Mouse (Mus musculus): Measurements from ENCODE around the gene Fbrs.
A peak's percentile ranks its signal among the peaks of the same experiment; 100 is the strongest.
"Not testable (repeated sequence)": the region's sequence is repeated elsewhere in the genome, so short reads cannot be mapped to it uniquely, and the experiment has no call there.

Gene Fbrs

GRCm38 (mm10) chr7:127476855-127477254 lies 2.1 kb upstream of the Fbrs start:
- DNase-seq: no peak

- DNase-seq: peak; percentile 100
Observed at GRCm38 (mm10) chr7:127477687-127478634, 1.0 kb upstream of the Fbrs start.

DNA sequence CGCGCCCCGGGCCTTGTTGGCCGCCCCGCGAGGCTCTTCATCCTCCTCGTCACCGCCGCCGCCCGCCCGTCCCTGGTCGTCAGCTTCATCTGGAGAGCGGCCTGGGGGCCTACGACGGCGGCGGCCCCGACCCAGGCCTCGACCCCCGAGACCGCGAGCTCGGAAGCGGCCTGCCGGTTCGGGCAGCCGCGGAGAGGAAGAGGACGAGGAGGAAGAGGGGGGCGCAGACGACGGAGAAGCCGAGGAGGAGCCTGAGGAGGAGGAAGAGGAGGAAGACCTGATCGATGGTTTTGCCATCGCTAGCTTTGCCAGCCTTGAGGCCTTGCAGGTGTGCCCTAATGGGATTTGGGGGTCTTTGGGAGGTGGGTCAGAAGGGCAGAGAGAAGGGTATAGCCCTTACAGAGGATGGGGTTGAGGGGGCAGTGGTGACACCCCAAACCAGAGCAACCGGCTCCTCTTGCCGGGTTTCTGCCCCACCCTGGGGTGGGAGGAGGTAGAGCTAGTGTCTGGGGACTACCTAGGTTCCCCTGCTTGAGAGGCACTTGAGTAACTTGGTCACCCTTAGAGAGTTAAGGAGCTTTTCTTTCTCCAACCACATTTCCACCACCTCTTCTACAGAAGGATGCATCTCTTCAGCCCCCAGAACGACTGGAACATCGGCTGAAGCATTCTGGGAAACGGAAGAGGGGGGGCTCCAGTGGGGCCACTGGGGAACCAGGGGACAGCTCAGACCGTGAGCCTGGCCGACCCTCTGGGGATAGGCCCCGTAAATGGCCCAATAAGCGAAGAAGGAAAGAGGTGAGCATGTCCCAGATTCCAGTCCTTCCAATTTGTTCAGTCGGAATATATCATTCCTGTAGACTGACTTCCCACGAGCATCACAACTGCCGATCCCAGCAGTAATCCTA lies 573 bp downstream of the Fbrs start:
- DNase-seq: peak; percentile 19

- DNase-seq: no peak
Observed at GRCm38 (mm10) chr7:127480321-127480720, 1.3 kb downstream of the Fbrs start.

- no peak for DNase-seq
Observed at GRCm38 (mm10) chr7:127485416-127485815, 6.4 kb downstream of the Fbrs start.

GRCm38 (mm10) chr7:127488364-127488763 lies 9.4 kb downstream of the Fbrs start:
- not testable (repeated sequence) for DNase-seq

- DNase-seq: no peak
Observed at GRCm38 (mm10) chr7:127489982-127490381, 11.0 kb downstream of the Fbrs start.

DNA sequence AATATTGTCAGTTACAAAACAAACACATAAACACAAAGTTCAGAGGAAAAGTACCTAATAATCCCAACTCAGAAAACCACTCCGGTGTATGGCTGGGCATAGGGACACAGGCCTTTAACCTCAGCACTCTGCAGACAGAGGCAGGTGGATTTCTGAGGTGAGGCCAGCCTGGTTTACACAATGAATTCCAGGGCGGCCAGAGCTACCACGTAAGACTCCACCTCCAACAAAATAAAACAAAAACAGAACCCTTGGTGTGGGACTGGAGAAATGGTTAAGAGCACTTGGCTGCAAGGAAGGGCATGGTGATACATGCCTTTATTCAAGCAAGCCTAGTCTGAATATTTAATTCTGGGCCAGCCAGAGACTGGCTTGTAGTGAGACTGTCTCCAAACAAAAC lies 12.8 kb downstream of the Fbrs start:
- DNase-seq: no peak

DNA sequence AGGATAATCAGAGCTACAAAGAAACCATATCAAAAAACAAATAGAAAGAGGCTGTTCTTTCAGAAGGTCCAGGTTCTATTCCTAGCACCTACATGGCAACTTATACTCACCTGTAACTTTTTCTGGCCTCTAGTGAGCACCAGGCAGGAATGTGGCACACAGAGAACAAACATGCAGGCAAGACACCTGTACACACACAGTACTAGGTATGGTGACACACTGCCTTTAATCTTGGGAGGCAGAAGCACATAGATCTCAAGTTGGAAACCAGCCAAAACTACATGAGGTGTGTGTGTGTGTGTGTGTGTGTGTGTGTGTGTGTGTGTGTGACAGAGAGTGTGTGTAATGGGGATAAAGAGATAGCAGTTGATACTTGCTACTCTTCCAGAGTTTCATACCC lies 15.6 kb downstream of the Fbrs start:
- DNase-seq: no peak

- no peak for DNase-seq
Observed at GRCm38 (mm10) chr7:127497382-127497781, 18.4 kb downstream of the Fbrs start.

- peak; percentile 59 for DNase-seq
Observed at GRCm38 (mm10) chr7:127498407-127498806, 19.4 kb downstream of the Fbrs start.

DNA sequence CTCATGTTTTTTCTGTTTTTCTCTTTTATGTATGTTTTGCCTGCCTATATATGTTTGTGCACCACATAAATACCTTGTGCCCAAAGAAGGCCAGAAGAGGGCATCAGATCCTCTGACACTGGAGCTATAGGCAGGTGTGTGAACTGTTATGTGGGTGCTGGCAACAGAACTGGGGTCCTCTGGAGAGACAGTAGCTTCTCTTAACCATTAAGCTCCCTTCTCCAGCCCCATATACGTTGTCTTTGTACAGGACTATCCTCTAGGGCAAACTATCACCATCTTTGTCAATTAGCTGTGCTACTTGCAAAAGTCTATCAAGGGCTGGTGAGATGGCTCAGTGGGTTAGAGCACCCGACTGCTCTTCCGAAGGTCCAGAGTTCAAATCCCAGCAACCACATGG lies 29.3 kb downstream of the Fbrs start:
- no peak for DNase-seq

DNA sequence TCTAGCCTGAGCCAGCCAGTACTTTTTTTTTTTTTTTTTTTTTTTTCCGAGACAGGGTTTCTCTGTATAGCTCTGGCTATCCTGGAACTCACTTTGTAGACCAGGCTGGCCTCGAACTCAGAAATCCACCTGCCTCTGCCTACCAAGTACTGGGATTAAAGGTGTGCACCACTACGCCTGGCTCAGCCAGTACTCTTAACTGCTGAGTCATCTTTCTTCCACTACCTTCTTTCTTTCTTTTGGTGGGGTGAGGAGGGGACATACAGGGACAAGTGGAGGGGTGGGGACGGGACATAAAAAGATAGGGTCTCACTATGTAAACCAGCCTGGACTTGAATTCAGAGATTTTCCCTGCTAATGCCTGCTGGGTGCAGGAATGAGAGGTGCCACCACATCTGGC lies 30.8 kb downstream of the Fbrs start:
- DNase-seq: not testable (repeated sequence)

- DNase-seq: peak; percentile 23
Observed at GRCm38 (mm10) chr7:127511241-127511640, 32.2 kb downstream of the Fbrs start.

- DNase-seq: peak; percentile 99
Observed at GRCm38 (mm10) chr7:127511808-127512230, 32.8 kb downstream of the Fbrs start, which contains the start of gene Srcap. Gene Srcap, plus strand, starts transcription at chr7:127511983.

GRCm38 (mm10) chr7:127512231-127513015 lies 33.4 kb downstream of the Fbrs start:
- DNase-seq: peak; percentile 96

DNA sequence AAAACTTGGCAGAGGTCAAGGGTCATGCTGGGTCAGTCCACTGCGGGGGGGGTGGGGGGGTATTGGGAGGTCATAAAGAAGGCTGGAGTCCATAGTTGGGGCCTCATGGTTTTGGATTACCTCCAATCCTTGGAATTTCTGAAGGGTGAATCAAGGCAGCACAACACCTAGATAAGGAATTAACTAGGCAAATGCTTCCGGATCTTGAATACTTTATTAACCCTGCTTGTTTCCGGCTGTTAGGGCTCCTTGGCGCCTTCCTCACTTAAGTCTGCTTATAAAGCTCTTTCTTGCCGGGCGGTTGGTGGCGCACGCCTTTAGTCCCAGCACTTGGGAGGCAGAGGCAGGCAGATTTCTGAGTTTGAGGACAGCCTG lies 34.0 kb downstream of the Fbrs start:
- no peak for DNase-seq

GRCm38 (mm10) chr7:127513781-127514180 lies 34.8 kb downstream of the Fbrs start:
- no peak for DNase-seq

GRCm38 (mm10) chr7:127515846-127516245 lies 36.8 kb downstream of the Fbrs start:
- peak; percentile 9 for DNase-seq

DNA sequence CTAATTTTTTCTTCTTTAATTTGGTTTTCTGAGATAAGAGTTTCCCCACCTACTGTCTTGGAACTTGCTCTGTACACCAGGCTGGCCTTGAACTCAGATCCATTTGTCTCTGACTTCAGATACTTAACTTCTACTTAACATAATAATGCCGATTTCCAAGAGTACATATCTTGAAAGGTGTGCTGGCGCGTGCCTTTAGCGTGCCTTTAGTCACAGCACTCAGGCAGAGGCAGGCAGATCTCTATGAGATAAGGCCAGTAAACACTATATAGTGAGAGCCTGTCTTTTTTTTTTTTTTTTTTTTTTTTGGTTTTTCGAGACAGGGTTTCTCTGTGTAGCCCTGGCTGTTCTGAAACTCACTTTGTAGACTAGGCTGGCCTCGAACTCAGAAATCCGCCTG lies 37.3 kb downstream of the Fbrs start:
- DNase-seq: no peak

GRCm38 (mm10) chr7:127519284-127519683 lies 40.3 kb downstream of the Fbrs start, which contains the start of gene Gm42715:
Gene Gm42715, plus strand, starts transcription at chr7:127519584.
- DNase-seq: no peak

Data from retina, postnatal 1 day (tissue).